Mouse (Mus musculus) cerebellum, adult 11 months (tissue): ENCODE data around the gene Mettl7a3.
"Not testable (repeated sequence)": the region's sequence is repeated elsewhere in the genome, so short reads cannot be mapped to it uniquely, and the experiment has no call there.

Experiments used
- DNase-seq: peaks from one replicate; pipeline ENCODE4 v3.0.0; 2022

Gene Mettl7a3

DNA sequence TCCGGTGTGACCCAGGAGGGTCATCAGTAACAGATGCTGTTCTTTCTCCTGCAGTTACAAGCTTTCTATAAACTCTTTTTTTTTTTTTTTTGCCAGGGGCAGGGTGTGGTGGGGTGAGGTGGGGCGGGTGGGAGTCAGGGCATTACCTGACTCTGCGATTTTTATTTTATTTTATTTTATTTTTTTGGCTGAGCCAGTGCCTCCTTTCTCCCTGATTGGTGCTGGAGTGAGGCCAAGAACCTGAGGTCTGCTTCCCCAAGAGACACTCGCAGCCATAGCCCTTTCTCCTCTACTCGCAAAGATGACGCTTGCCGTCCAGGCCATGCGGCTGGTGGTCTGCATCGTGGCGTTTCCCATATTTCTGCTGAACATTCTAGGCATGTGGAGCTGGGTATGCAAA, at the start of gene Mettl7a3:
TSS of gene Mettl7a3 (plus strand) at position 301 of the 400 bp plus-strand sequence.
- DNase-seq: no peak

GRCm38 (mm10) chr15:100288980-100289379, 45.7 kb upstream of the Mettl7a3 start:
- DNase-seq: no peak

- DNase-seq: no peak
Observed at GRCm38 (mm10) chr15:100290858-100291257, 43.9 kb upstream of the Mettl7a3 start.

- no peak for DNase-seq
Observed at GRCm38 (mm10) chr15:100292326-100292725, 42.4 kb upstream of the Mettl7a3 start.

- no peak for DNase-seq
Observed at GRCm38 (mm10) chr15:100297856-100298255, 36.9 kb upstream of the Mettl7a3 start.

DNA sequence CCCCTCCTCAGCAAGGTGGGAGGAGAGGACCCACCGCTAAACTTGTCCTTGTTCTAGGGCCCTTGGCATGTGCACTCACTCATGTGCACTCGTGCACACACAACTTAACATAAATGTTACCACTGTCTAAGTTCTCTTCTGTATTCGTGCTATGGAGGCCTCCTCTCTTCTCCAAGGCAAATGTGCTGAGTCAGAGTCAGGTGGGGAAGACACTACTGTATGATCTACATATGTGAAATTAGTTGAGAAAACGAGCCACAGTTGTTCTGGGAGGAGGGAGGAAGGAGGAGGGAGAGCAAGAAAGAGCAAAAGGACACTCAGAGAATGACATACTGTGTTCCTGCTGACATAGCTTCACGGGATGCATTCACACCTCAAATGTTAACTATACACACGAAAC, 34.2 kb upstream of the Mettl7a3 start:
- no peak for DNase-seq

DNA sequence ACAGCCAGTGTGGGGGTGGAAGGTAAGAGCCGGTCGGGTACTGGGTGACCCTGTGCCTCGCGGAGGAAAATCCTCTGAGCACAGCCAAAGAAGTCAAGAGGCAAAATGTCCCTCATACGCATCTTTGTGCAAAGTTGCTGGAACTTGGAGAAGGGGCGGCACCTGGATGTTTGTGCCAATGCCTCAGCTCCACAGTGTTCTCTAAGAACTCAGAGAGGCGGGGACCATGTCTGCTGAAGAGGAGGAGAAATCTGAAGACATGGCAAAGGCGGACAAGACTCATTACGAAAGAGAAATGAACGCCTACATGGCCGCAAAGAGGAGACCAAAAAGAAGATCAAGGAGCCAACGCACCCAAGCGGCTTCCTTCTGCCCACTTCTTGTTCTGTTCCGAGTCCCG, 33.2 kb upstream of the Mettl7a3 start:
- no peak for DNase-seq

DNA sequence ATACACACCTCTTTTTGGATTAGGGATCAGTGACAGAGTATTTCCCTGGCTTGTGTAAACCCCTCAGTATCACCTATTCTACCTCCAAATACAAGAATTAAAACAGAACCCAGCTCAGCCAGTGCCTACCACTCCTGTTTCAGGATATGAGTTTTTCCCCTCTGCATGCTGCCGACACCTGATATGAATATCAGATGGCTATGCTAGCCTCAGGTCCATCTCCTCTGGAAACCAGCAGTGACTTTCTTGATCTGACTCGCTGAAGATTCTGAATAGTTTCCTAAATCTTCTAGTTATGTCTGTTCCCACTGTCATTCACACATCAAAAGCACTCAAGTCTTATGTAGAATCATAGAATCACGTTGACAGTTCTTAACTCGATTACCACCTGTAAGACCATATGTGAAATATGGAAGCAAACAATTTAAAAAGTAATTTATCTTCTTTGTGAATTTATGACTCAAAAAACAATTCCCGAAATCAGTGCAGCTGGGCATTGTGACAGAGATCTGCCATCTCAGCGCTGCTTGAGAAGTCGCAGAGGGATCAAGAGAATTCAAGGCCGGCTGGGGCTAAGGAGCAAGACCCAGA, 31.2 kb upstream of the Mettl7a3 start:
- DNase-seq: no peak

DNA sequence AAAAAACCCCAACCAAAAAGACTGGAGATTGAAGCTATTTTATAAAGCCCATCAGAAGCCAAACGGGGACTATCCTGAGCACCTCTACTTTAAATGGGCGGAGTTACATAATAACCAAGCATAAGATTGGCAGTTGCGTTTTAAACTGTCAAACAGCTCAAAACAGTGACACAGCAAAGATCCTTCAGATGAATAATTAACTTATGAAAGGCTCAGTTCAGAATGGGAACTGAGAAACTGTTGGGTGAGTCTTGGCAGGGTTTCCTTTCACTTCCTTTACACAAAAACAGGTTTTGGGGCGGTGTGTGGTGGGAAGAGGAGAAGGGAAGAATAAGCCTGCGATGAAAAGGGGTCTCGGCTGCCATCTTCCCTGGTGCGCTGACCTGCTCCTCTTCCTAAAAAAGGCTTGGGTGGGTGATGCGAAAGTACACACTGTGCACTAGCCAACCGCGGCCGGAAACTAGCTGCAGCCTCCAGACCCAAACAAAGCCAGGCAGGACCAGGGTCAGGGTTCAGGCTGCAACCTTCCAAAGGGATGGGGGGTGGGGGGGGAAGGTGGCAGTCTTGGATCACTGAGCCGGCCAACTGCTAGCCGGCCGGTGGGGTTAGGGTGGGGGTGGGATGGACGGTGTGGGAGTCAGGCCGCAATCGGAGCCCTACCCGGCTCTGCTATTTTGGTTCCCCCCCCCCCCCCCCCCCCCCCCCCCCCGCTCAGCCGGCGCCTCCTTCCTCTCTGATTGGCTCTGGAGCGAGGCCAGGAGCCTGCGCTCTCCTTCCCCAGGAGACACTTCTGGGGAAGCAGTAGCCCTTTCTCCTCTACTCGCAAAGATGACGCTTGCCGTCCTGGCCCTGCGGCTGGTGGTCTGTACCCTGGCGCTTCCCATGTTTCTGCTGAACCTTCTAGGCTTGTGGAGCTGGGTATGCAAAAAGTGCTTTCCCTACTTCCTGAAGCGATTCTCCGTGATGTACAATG, 30.4 kb upstream of the Mettl7a3 start, which contains the start of gene Mettl7a1:
TSS of gene Mettl7a1 (plus strand) at position 122 of the 973 bp plus-strand sequence.
- peak; percentile 83 for DNase-seq

DNA sequence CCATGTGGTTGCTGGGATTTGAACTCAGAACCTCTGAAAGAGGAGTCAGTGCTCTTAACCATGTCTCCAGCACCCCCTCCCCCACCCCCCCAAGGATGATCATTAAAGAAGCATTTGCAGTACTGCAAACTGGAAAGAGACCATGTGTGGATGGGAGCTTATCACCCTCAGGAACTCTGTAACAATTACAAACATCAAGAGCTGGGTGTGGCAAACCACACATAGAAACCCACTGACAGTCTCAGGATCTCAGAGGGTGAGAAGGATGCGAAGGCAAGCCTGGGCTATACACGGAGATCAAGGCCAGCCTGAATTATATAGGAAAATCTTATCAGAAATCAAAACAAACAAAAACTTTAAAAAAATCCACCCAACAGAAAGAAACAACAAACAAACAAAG, 28.5 kb upstream of the Mettl7a3 start:
- no peak for DNase-seq

- peak; percentile 21 for DNase-seq
Observed at GRCm38 (mm10) chr15:100307438-100308096, 27.2 kb upstream of the Mettl7a3 start.

GRCm38 (mm10) chr15:100312346-100312745, 22.4 kb upstream of the Mettl7a3 start:
- DNase-seq: no peak

DNA sequence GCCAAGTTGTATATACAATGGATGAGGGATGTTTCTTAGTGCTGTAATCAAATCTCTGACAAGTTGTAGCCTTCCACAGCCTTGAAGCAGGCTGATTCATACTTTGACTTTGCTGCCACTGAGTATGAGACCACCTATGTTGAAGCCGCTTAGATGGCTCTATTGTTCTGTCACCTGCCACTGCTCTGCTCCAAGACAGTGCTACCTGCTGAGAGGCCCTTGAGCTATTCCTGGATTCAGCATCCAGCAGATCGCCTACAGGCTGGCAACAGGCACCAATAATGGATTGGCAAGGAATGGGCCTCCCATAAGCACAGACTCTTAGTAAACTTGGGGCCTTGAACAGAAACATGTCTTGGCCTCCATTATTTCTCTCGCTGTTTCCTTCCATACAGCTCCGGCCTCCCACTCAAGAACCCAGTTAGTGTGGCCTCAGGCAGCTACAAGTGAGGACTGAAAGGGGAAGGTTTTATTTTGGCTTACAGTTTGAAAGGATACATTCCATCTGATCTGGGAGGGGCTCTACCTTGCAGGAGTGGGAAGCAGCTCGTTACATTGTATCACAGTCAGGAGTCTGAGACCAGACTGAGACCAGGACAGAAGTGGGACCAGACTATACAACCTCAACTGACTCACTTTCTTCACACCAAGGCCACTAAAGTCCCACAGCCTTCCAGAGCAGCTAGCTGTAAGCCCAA, 20.1 kb upstream of the Mettl7a3 start:
- DNase-seq: no peak

DNA sequence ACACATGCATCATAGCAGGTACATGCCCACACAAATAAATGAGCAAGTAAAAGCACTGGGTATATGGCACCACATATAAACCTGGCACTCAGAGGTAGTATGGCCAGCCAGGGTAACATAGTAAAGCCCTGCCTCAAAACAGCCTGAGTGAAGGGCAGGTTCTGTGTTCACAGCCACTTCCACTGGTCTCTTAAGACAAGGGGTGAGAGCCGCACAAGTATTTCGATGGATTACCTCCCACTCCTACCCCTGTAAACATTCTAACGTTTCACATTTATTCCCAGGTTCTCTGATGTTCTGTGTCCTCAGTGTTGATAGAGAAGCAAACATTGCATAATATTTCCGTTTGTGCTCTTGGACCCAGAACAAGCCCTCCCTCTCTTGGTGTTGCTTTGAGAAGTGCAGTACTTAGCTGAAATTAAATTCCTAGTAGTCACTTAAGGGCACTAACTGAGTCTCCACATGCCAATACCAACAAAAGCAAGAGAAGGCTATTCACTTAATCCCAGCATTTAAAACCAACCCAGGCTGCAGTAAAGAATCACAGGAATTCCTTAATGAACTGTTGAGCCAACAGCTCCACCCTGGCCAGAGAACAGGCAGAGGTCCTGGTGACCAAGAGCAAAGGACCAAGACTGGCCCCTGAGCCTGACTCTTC, 16.6 kb upstream of the Mettl7a3 start:
- not testable (repeated sequence) for DNase-seq

DNA sequence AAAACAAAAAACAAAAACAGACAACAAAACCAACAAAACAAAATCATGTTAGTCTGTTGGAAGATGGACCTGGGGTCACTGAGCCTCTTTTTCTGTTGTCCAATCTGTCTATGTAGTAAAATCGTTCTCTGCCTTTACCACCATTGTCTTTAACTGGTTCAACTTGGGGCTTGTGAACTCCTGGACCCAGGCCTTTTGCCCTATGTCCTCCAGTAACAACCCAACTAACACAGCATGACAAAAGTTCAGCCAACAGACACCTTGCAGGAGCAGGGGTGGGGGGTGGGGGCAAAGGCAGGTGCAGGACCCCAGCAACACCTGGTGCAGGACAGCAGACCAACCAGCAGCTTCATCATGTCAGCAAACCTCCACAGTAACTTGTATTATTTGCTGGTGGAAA, 14.8 kb upstream of the Mettl7a3 start:
- no peak for DNase-seq

- no peak for DNase-seq
Observed at GRCm38 (mm10) chr15:100320295-100320905, 14.3 kb upstream of the Mettl7a3 start.

GRCm38 (mm10) chr15:100321134-100321533, 13.6 kb upstream of the Mettl7a3 start:
- DNase-seq: peak; percentile 55

DNA sequence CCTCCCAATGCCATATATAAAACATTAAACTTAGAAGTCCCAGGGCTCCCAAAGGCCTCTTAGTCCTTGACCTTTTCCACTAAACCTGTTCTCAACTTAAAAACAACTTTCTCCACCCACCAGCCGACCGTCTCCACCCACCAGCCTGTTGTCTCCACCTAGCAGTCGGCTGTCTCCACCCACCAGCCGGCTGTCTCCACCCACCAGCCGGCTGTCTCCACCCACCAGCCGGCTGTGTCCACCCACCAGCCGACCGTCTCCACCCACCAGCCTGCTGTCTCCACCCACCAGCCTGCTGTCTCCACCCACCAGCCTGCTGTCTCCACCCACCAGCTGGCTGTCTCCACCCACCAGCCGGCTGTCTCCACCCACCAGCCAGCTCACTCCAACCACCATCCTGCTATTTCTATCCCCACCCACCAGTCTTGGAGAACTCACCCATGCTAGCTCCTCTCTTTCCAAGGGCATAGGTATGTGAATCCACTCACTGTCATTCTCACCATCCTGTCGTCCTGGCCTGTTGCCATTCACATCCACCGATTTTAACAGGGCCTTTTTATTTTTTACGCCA, 10.6 kb upstream of the Mettl7a3 start:
- DNase-seq: no peak

DNA sequence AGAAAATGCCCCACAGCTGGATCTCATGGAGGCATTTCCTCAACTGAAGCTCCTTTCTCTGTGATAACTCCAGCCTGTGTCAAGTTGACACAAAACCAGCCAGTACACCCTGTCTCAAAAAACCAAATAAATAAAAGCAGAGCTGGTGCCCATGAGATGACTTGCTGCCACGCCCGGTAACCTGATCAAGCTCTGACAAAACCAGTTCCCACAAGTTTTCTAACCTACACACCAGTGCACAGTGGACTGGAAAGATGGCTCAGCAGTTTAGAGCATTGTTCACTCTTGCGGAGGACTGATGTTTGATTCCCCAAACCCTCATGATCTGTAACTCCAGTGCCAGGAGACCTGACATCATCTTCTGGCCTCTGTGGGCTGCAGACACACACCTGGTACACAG, 9.5 kb upstream of the Mettl7a3 start:
- DNase-seq: no peak

GRCm38 (mm10) chr15:100328089-100328488, 6.6 kb upstream of the Mettl7a3 start:
- DNase-seq: not testable (repeated sequence)

DNA sequence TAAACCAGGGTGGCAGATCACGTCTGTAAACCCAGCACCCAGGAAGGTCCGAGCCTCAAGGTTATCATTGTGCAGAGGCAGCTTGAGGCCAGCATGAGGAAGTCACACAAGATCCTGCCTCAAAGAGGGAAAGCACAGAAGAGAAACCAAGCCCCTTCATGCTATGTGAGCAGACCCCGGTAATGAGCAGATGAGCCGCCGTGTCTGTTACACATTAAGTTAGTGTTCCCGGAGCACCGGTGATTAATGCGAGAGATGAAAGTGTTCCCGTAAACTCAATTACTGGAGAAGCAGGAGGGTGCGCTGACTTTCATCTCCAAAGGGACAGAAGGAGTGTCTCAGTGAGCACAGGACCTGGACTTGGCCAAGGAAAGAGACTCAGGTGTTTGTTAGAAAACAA, 5.4 kb upstream of the Mettl7a3 start:
- DNase-seq: not testable (repeated sequence)
